Mouse (Mus musculus) cerebellum, postnatal 14 days (tissue): ENCODE data around the gene Agt.

Experiments
- DNase-seq, 2 experiments: peaks; one replicate each; pipeline ENCODE4 v3.0.0; 2021; ENCODE audit warnings: mixed read lengths in 2 of 2

Agt gene

GRCm38 (mm10) chr8:124551011-124551661 is 18.4 kb downstream of the Agt start:
- DNase-seq = no peak

DNA sequence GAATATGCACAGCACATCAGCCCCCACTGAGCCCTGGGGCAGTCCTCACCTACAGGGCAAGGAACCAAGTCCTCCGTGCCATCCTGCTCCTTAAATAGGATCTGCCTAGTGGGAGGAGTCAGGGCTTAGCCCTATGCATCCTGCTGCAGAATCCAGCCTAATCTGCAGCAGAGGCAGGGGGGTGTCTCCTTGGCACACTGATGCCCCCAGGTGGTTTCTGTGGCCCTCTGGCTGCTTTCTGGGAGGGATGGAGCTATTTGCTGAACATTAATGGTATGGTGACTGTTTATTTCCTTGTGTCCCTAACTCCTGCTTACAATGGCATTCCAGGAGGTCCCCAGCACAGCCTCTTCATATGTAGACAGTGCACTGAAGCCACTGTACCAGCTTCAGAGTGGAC is 21.3 kb downstream of the Agt start:
- DNase-seq = no peak

DNA sequence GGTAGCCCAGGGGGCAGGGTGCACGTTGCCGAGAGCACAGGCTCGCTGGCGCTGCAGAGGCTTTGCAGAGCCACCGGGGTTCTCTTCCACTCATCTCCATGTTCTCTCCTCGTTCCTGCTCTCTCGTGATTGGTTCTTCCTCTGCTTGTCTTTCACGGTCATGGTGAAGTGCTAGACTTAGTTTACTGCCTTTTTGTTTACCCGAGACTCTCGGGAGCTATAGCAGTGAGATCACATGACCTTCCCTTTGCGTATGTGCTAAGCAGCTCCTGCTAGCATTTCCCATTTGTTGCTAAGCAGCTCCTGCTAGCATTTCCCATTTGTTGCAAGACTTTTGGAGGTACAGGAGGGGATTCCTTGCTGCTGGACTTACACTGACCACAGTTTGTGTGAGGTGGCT is 22.2 kb downstream of the Agt start:
- DNase-seq = no peak

GRCm38 (mm10) chr8:124546815-124547214 is 22.7 kb downstream of the Agt start:
- no peak for DNase-seq

GRCm38 (mm10) chr8:124546371-124546770 is 23.1 kb downstream of the Agt start:
- DNase-seq = no peak

GRCm38 (mm10) chr8:124543272-124543671 is 26.2 kb downstream of the Agt start:
- DNase-seq = peak; percentile 58 to 69

DNA sequence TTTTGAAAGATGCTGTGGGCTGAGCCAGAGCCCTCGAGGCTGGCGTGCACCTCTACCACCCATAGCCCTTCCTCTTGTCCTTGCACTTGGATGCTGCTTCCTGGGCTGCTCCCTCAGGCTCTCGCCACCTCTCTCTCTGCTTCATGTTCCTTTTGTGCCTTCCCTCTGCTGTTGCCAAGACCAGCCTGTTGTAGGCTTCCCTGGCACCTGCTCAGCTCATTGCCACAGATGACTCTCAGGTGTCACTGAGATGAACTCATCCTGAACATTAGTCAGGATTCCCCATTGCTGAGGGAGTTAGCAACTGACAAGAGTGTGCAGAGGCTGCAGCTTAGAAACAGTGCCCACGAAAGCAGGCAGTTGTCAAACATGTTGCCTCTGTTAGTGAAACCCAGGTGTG is 27.5 kb downstream of the Agt start:
- peak; percentile 48 to 55 for DNase-seq

GRCm38 (mm10) chr8:124540906-124541305 is 28.6 kb downstream of the Agt start:
- no peak for DNase-seq

DNA sequence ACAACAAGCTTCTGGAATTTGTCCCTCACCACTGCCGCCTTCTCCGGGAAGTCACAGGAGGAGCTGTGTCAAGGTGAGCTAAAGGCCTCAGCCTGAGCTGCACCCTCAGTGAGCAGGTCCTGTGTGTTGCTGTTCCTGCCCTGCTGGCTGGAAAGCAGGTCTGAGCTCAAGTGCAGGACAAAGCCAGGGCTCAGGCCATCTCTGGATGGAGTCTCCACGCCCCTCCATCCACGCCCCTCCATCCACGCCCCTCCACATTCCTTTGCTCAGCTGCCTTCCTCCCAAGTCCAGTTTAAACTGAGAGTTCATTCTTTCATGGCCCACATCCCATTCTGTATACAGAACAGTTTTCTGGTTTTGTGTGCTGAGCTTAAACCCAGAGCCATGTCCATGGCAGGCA is 34.1 kb downstream of the Agt start:
- no peak for DNase-seq

- DNase-seq = no peak
Observed at GRCm38 (mm10) chr8:124532626-124533025, 36.9 kb downstream of the Agt start.

DNA sequence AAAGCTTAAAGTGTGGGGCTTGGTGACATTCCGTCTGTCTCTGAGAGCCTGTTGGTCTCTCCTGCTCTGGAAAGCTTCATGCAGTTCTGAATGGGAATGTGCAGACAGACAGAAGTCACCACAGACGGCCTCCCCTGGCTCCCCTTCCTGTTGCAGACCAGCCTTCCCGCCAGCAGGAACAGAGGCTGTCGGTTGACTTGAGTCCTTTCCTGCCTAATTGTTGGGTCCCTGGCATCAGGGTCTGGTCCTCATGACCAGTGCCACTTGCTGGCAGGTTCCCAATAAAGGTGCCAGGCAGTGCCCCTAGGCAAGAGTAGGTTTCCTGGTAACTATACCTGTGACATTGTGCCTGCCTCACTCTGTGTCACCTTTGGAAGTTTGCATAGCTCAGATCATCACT is 38.5 kb downstream of the Agt start:
- DNase-seq = peak; percentile 57 to 60

DNA sequence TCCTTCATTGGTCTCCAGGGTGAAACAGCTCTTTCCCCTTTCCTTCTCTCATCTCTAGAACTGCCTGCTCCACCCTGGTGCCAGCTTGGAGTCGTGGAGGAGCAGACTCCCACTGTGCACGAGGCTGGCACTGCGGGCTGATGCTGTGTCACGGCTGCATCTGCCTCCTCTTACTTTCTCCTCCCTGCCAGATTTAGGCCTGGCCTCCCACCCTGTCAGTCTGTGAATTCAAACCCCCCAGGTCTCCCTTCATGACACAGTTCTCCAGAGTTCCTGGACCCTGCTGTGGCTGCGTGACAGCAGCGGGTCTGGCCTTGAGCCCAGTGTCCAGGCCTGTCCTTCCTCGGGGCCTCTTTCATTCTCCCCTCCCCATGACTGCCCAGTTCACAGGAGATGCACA is 39.0 kb downstream of the Agt start:
- DNase-seq = peak; percentile 64 to 65

- DNase-seq = peak; percentile 87 to 89
Observed at GRCm38 (mm10) chr8:124530076-124530475, 39.4 kb downstream of the Agt start.

GRCm38 (mm10) chr8:124526261-124526660 is 43.2 kb downstream of the Agt start:
- DNase-seq = no peak

GRCm38 (mm10) chr8:124521946-124522345 is 47.6 kb downstream of the Agt start:
- no peak for DNase-seq

- DNase-seq = peak; percentile 94 to 95
Observed at GRCm38 (mm10) chr8:124520249-124521080, 49.0 kb downstream of the Agt start, which contains the start of gene Cog2. Cog2 (plus strand) TSS chr8:124520767.

GRCm38 (mm10) chr8:124517142-124517541 is 52.4 kb downstream of the Agt start:
- DNase-seq = no peak

DNA sequence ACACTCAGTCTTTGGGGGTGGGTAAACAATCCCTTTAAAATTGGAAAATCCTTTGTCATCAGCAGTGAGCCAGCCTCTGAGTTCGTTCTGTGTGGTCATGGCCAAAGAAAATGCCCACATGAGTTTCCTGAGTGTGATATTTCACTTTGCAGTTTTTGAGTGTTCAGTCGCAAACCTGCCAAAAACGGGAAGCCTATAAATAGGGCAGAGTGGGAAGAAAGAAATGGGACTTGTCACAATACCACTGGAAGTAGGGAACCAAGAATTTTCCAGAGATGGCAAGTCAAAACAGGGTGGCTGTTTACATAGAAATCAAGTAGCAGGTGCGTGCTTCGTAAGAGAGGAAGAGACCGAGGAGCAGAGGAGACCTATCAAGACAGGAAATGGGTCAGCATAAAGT is 53.0 kb downstream of the Agt start:
- DNase-seq = no peak

DNA sequence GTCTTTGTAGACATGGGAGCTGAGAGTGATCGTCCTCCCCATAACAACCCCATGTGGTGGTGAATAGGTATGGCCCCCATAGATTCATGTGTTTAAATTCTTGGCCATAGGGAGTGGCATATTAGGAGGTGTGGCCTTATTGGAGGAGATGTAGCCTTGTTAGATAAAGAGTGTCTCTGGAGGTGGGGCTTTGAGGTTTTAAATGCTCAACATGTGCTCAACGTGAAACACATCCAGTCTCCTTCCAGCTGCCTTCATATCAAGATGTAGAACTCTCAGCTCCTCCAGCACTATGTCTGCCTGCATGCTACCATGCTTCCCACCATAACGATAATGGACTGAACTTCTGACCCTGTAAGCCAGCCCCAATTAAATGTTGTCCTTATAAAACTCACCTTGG is 53.5 kb downstream of the Agt start:
- no peak for DNase-seq

- no peak for DNase-seq
Observed at GRCm38 (mm10) chr8:124509156-124509555, 60.4 kb downstream of the Agt start.

GRCm38 (mm10) chr8:124508321-124508695 is 61.2 kb downstream of the Agt start:
- peak; percentile 76 to 84 for DNase-seq

DNA sequence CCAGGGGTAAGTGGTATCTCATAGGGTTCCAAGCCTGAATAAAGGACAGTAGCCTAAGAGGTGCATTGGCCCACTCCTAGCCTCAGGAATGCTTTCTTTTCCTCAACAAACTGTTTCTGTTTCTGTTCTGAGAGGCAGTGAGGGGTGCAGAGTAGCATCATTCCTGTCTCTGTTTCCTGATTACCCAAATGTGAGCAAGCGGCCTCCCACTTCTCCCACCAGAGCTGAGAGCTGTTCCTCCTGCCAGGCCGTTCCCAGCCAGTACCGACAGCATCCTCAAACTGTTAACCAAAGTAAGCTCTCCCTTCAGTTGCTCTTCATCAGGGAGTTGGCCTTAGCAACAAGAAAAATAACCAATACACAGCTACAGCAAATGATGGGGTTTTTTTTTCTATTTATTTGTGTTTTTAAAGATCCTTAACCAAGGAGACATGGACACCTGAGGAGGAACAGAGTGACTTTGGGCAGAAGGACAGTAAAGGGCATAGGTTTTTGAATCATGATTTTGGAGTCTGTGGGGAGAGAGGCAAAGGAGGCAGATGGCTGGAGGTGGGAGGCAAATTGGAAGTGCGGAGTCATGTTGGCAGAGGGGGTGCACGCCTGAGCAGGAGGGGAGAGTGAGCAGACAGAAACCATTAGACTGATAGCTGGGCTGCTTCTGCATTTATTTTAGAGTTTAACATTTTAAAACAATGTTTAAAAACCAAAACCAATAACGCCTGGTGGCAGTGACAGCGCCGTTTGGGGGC is 61.8 kb downstream of the Agt start:
- peak; percentile 79 to 83 for DNase-seq
